Mouse (Mus musculus) hindbrain, embryonic 16.5 days (tissue): ENCODE results near the gene Zfp617. TPM values are rescaled to one million over a fixed set of nuclear protein-coding genes. Genes with fewer than 3 reads are reported as not detected.
A peak's percentile ranks its signal among the peaks of the same experiment; 100 is the strongest.
"Not testable (repeated sequence)": the region's sequence is repeated elsewhere in the genome, so short reads cannot be mapped to it uniquely, and the experiment has no call there.

Experiments
- ATAC-seq: fragments of 200-750 bp; cut with Nextera tagmentation; 2 replicates; pipeline ENCODE4 v1.8.0; 2017; ENCODE audit warnings: moderate TSS enrichment, moderate library complexity
- H3K27ac ChIP-seq: fragments of 300-500 bp; sonication (generic); 2 replicates; pipeline ENCODE4 v1.5.1; 2014; ENCODE audit warnings: low read depth, mild to moderate bottlenecking, control low read depth, low read length, moderate library complexity
- H3K27me3 ChIP-seq: fragments of 300-500 bp; sonication (generic); replicated peaks from 2 replicates; pipeline ENCODE4 v1.6.1; 2014; ENCODE audit warnings: low read length; ENCODE audit not compliant: control insufficient read depth, insufficient read depth
- H3K36me3 ChIP-seq: fragments of 300-500 bp; sonication (generic); 2 replicates; pipeline ENCODE4 v1.6.1; 2014; ENCODE audit warnings: mild to moderate bottlenecking, low read length, moderate library complexity, mixed read lengths; ENCODE audit not compliant: control insufficient read depth, insufficient read depth
- H3K4me1 ChIP-seq: fragments of 300-500 bp; sonication (generic); 2 replicates; pipeline ENCODE4 v1.6.1; 2014; ENCODE audit warnings: low read depth, low read length; ENCODE audit not compliant: control insufficient read depth, insufficient read depth
- H3K4me2 ChIP-seq: fragments of 300-500 bp; sonication (generic); 2 replicates; pipeline ENCODE4 v1.6.1; 2014; ENCODE audit warnings: mild to moderate bottlenecking, low read length, control low read depth, moderate library complexity
- H3K4me3 ChIP-seq: fragments of 300-500 bp; sonication (generic); 2 replicates; pipeline ENCODE4 v1.5.1; 2014; ENCODE audit warnings: mild to moderate bottlenecking, low read length, control low read depth, moderate library complexity
- H3K9ac ChIP-seq: fragments of 300-500 bp; sonication (generic); 2 replicates; pipeline ENCODE4 v1.6.1; 2014; ENCODE audit warnings: low read depth, mild to moderate bottlenecking, control low read depth, low read length, moderate library complexity
- H3K9me3 ChIP-seq: fragments of 300-500 bp; sonication (generic); 2 replicates; pipeline ENCODE4 v1.6.1; 2014; ENCODE audit warnings: mild to moderate bottlenecking, low read length, moderate library complexity; ENCODE audit not compliant: control insufficient read depth
- WGBS: fragments of 180-500 bp; shearing (Covaris S2); extraction: QIAGEN DNeasy Blood & Tissue Kit; methylation state at CpG from one replicate; pipeline ENCODE4 v1.1.7; 2014; 5-methylcytosine and 5-hydroxymethylcytosine counted together
- polyA plus RNA-seq: library from polyadenylated mRNA; unstranded; fragments of >200 nt; fragmentation: Nextera tagmentation; extraction: Ambion mirVana; gene quantifications from 2 replicates; pipeline ENCODE4 v1.2.1, GENCODE M21; 2015

Gene Zfp617
- polyA plus RNA-seq, 1 experiment from 2014 or later, result 34.6 TPM

DNA sequence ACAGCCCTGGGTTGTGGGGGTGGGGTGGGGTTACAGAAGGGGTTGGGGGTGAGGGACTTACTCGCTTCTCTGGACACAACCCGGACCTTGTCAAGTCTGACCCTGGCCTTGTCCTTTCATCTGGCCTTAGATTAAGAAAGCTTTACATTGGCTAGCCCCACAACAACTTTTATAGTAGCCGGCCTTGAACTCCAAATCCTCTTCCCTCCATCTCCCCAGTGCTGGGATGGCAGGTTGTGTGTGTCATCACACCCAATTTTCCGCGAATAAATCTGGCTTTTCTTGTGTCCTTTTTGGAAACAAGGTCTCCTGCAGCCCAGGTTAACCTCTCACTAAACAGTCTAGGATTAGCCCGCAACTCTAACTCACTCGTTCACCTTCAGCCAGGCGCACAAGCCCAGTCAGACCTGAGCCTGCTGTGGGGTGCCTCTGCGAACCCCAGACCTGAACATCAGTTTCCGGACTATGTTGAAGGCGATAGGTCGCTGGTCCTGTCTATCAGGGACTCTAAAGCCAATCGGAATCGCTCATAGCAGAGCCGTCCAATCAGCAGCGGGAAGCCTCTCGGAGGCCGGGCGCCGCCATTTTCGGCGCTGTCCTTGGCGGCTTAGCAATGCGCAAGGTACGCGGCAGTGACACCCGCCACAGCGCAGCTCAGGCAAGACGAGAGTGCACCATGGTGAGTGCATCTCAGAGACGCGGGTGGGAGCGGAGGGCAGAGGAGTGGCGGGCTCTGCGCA, 42.2 kb downstream of the Zfp617 start, which contains the start of gene Zfp961:
TSS of gene Zfp961 (plus strand) at position 557 of the 740 bp plus-strand sequence.
- H3K9me3 ChIP-seq, result peaks cover 3% of the 10 kb centered on the region; the same call in 1 of the 2 replicates
- peak within 1 kb of the TSS; percentile 78 for H3K27ac ChIP-seq
- peak; percentile 100 for ATAC-seq
- H3K27me3 ChIP-seq, result no peaks in the 10 kb centered on the region
- peak within 1 kb of the TSS; percentile 64 for H3K4me2 ChIP-seq
- peaks cover 4% of the 10 kb centered on the region; the same call in 1 of the 2 replicates for H3K36me3 ChIP-seq
- H3K4me3 ChIP-seq, result peak within 1 kb of the TSS; percentile 58
- H3K4me1 ChIP-seq, result peaks cover 10% of the 10 kb centered on the region
- 5% methylated on average over 34 of the region's 34 CpGs for WGBS
- peak within 1 kb of the TSS; percentile 77 for H3K9ac ChIP-seq

DNA sequence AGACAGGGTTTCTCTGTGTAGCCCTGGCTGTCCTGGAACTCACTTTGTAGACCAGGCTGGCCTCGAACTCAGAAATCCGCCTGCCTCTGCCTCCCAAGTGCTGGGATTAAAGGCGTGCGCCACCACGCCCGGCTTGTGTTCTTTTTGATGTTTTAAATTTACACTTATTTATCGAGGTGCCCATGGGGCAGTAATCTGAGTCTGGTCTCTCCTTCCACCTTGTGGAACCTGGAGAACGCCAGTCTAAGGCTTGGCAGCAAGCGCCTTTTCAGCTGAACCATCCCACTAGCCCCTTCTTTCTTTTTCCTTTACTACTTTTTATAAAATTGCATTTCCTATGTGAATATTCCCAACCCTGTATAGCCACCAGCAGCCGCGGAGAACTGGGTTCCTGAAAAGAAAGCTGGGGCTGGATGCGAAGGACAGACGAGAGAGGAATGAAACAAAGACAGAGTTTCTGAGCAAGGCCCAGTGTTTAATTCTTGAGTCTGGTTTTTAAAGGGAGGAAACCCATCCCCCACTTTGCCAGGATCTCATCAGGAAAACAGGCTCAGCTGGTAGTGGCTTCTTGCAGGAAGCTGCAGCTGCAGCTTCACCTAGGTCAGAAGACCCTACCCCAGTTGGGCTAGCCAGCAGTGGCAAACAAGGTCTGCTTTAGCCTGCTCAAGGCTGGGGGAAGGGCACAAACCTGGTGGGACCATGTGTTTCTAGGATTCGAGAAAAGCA, 43.2 kb downstream of the Zfp617 start:
- Histone ChIP-seq H3K4me2 (peak overlapping the region; percentile 64), H3K4me1 (peaks cover 10% of the 10 kb centered on the region), H3K27ac (no peak overlapping the region), H3K36me3 (peaks cover 4% of the 10 kb centered on the region; the same call in 1 of the 2 replicates), H3K9ac (peak overlapping the region; percentile 77), H3K9me3 (peaks cover 3% of the 10 kb centered on the region; the same call in 1 of the 2 replicates), H3K4me3 (peak overlapping the region; percentile 58), H3K27me3 (no peaks in the 10 kb centered on the region)
- no peak for ATAC-seq
- WGBS, result 39% methylated on average over 12 of the region's 14 CpGs

DNA sequence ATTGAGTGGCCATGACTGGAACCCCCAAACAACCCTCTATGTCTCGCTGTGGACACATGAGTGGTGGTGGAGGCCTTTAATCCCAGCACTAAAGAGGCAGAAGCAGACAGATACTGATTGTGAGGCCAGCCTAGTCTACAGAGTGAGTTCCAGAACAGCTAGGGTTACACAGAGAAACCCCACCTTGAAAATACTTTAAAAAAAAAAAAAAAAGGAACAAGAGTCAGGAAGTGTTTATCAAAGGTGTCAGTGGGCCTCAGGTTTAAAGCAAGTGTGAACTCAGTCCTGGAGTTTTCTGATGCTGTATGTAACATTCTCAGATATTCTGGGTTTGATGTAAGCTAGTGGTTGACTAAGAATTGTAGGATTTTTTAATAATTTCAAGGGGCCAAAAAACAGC, 44.1 kb downstream of the Zfp617 start:
- peaks cover 10% of the 10 kb centered on the region for H3K4me1 ChIP-seq
- H3K4me2 ChIP-seq, result peak overlapping the region; percentile 64; the same call in 1 of the 2 replicates
- H3K27ac ChIP-seq, result no peak overlapping the region
- peaks cover 4% of the 10 kb centered on the region; the same call in 1 of the 2 replicates for H3K36me3 ChIP-seq
- H3K27me3 ChIP-seq, result no peaks in the 10 kb centered on the region
- H3K4me3 ChIP-seq, result no peak overlapping the region
- H3K9me3 ChIP-seq, result peaks cover 3% of the 10 kb centered on the region; the same call in 1 of the 2 replicates
- 93% methylated on average over 1 of the region's 1 CpGs for WGBS
- H3K9ac ChIP-seq, result no peak overlapping the region
- ATAC-seq, result no peak

DNA sequence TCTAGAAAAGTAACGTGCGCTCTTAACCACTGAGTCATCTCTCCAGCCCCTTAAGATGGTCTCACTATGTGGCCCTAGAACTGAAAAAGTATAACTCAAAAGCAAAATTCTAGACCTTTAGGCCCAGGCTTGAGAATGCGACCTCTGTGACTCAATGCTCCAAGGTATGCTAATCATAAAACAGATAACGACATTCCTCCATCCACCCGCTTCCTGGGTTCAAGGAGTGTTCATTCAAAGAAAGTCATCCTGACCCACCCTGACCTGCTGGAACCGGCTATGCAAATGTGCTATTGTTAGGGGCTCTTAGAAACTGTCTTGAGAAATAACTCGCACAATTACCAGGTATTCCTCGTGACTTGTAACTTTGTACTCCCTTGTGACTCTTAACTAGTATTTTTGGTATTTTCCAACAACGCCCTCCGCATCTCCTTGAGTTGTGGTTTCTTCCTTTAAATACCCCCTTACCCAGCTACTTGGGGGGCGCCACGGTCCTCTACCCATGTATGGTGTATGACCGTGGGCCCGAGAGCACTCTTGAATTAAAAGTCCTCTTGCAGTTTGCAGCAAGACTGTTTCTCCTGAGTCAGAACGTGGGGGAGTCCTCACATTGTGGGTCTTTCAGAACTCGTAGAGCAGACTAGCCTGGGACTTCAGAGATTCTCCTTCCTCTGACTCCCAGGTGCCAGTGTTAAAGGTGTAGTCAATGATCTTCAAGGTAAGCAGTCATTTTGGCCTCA, 44.7 kb downstream of the Zfp617 start:
- H3K9me3 ChIP-seq, ATAC-seq, H3K36me3 ChIP-seq, H3K9ac ChIP-seq, H3K27me3 ChIP-seq, H3K4me1 ChIP-seq, H3K4me2 ChIP-seq, H3K4me3 ChIP-seq, H3K27ac ChIP-seq: not testable (repeated sequence)
- 96% methylated on average over 16 of the region's 16 CpGs for WGBS

DNA sequence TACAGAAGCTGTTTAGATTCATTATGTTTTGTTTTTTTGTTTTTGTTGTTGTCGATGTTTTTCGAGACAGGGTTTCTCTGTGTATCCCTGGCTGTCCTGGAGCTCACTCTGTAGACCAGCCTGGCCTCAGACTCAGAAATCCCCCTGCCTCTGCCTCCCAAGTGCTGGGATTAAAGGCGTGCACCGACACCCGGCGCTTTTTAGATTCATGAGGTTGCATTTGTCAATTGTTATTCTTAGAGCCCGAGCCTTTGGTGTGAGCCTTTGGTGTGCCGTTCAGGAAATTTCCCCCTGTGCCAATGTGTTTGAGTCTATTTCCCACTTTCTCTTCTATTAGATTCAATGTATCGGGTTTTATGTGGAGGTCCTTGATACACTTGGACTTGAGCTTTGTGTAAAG, 46.2 kb downstream of the Zfp617 start:
- Histone ChIP-seq H3K4me2 (no peak overlapping the region), H3K4me1 (peaks cover 10% of the 10 kb centered on the region), H3K27me3 (no peaks in the 10 kb centered on the region), H3K36me3 (peaks cover 4% of the 10 kb centered on the region; the same call in 1 of the 2 replicates), H3K27ac (no peak overlapping the region), H3K4me3 (no peak overlapping the region), H3K9me3 (peaks cover 3% of the 10 kb centered on the region; the same call in 1 of the 2 replicates), H3K9ac (no peak overlapping the region)
- no peak for ATAC-seq
- WGBS, result 98% methylated on average over 9 of the region's 9 CpGs

DNA sequence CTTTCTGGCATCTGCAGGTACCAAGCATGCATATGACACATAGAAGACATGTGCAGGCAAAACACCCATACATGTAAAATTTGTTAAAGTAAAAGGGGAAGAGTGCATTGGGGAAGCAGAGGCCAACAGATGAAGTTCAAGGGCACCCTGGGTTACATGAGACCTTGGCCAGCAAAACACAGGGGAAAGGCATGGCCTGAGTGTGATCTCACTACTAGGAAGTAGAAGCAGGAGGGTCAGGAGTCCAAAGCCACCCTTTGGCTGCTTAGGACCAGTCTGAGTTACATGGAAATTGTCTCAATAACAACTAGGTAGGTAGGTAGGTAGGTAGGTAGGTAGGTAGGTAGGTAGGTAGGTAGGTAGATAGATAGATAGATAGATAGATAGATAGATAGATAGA, 52.0 kb downstream of the Zfp617 start:
- H3K9ac ChIP-seq, result no peak overlapping the region
- H3K9me3 ChIP-seq, result no peaks in the 10 kb centered on the region
- H3K27ac ChIP-seq, result no peak overlapping the region
- H3K27me3 ChIP-seq, result no peaks in the 10 kb centered on the region
- no peak for ATAC-seq
- no peak overlapping the region for H3K4me3 ChIP-seq
- H3K4me2 ChIP-seq, result no peak overlapping the region
- H3K4me1 ChIP-seq, result no peaks in the 10 kb centered on the region
- H3K36me3 ChIP-seq, result peaks cover 6% of the 10 kb centered on the region

DNA sequence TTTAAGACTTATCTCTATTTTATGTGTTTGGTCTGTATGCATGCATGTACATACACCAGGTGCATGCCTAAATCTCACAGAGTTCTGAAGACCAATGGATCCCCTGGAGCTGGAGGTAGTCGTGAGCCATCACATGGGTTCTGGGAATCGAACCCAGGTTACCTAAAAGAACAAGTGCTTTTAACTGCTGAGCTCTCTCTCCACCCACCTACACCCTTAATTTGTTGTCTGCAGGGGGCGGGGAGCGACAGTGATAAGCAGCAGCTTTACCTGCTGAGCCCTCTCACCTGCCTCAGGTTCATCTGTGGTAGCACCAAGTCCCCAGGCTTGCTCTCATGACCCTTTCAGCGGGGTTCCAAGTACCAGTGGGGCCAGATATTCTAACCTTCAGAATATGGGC, 53.4 kb downstream of the Zfp617 start:
- Histone ChIP-seq H3K4me2 (no peak overlapping the region), H3K36me3 (peaks cover 14% of the 10 kb centered on the region), H3K4me3 (no peak overlapping the region), H3K9ac (no peak overlapping the region), H3K4me1 (no peaks in the 10 kb centered on the region), H3K27me3 (no peaks in the 10 kb centered on the region), H3K9me3 (no peaks in the 10 kb centered on the region), H3K27ac (no peak overlapping the region)
- ATAC-seq, result no peak
- 94% methylated on average over 5 of the region's 5 CpGs for WGBS

DNA sequence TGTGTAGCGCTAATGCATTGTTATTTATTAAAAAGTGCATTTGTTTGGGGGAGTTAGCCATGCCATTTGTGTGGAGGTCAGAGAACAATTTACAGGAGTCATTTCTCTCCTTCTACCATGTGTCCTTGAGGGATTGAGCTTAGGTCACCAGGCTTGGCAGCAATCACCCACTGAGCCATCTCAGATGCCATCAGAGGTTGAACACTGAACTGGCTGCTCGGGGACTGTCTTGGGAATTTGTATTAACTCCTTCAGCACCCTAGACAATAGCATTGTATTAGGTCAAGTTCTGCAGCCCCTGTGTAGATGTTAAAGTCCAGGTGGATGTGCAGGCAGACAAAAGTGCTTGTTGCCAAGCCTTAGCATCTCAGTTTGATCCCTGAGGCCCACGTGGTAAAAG, 55.6 kb downstream of the Zfp617 start:
- Histone ChIP-seq H3K9ac (no peak overlapping the region), H3K4me3 (no peak overlapping the region), H3K4me2 (no peak overlapping the region), H3K27me3 (no peaks in the 10 kb centered on the region), H3K27ac (no peak overlapping the region), H3K4me1 (no peaks in the 10 kb centered on the region), H3K36me3 (peaks cover 22% of the 10 kb centered on the region), H3K9me3 (no peaks in the 10 kb centered on the region)
- 89% methylated on average over 3 of the region's 3 CpGs for WGBS
- ATAC-seq, result no peak

DNA sequence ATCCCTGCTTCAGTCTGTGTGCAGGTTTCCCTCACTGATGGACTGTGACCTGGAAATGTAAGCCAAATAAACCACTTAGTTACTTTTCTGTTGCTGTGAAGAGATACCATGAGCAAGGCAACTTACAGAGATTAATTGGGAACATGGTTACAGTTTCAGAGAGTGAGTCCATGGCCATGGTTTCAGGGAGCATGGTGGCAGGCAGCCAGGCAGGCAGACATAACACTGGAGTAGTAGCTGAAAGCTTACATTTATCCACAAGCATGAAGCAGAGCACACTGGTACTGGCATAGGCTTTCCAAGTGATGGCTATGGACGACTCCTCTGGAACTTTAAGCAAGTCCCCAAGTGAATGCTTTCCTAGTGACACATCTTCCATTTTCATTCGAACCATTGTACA, 56.7 kb downstream of the Zfp617 start:
- 98% methylated on average over 2 of the region's 2 CpGs for WGBS
- H3K4me3 ChIP-seq, result no peak overlapping the region

More for the DNA sequence above, 56.7 kb downstream of the Zfp617 start:
- no peak for ATAC-seq
- H3K9ac ChIP-seq, result no peak overlapping the region
- H3K27ac ChIP-seq, result no peak overlapping the region
- H3K36me3 ChIP-seq, result peaks cover 22% of the 10 kb centered on the region
- H3K4me2 ChIP-seq, result no peak overlapping the region
- no peaks in the 10 kb centered on the region for H3K9me3 ChIP-seq
- no peaks in the 10 kb centered on the region for H3K4me1 ChIP-seq
- H3K27me3 ChIP-seq, result no peaks in the 10 kb centered on the region
